Mouse (Mus musculus) monocyte, adult 2 months (primary cell): Measurements from ENCODE around the gene Grid2.

Experiments used
- DNase-seq, 2 experiments: peaks; one replicate each; pipeline ENCODE4 v3.0.0; 2022; ENCODE audit warnings: low spot score in 2 of 2, low read depth in 1 of 2

The Grid2 gene

DNA sequence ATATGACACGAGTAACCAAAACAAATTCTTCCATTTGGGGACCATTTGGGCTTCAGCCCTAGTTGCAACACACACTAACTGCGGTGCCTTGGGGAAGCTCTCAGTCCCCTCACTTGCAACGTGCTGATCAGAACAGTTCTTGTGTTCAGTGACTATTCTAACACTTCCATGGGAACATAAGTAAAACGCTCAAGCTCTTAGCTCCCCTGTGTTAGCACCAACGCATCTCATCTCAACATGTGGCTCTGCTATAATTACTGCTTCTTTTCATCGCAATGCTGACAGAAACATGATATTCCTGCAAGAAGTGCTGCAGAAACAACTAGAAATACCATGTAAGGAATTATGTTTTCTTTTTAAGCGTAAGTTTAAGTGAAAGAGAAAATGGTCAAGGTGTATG is 1340.6 kb downstream of the Grid2 start:
- no peak for DNase-seq

DNA sequence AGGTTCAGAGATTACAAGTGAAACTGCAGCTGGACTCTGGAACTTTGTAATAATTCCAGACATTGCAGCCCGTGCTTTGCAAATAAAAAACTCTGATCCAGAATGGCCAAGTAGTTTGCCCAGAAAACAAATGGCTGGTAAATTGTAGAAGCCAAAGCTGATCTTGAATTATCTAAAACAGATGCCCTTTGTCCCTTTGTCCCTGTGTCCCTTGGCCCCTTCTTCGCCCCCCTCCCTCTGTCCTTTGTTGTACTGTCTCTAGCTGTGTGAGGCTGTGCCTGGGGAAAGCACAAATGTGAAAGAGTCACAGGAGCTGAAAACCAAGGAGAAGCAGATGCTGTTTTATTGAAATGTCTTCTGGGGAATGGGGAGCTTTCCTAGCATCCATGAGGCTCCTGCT is 1341.2 kb downstream of the Grid2 start:
- DNase-seq, result no peak

DNA sequence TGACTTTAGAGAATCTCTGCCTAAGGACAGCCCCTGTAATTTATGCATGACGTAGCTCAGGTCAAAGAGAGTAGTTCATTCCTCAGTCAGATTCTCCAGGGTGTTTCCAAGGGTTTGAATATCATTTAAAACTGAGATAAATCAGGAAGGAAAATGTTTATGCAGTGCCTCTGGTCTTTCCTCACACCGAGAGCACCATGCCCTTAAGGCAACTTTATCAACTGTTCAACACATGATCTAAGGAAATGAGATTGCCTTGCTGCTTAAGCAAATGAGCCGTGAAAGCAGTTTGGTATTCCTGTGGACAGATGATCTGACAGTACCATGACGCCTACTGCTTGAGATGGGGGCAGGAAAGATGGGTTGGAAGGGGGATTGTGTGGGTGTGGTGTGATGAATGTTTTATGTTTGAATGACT is 1342.5 kb downstream of the Grid2 start:
- DNase-seq, result no peak

DNA sequence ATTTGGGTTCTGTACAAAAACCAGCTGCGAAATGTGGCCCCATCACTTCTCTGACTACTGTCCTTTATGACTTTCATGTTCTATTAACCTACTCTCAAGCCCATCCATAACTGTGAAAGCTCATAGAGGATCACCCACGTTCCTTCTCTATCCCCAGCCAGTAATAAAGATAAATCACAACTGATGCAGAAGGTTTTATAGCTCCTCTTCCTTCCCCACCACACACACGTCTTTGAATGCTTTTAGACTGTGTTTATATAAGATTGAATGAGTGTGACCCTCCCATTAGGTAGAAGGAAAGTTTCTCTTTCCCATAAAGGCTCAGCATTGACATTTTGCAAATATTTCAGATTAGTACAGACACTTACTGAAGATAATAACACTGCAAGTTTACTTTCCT is 1350.1 kb downstream of the Grid2 start:
- DNase-seq, result no peak

DNA sequence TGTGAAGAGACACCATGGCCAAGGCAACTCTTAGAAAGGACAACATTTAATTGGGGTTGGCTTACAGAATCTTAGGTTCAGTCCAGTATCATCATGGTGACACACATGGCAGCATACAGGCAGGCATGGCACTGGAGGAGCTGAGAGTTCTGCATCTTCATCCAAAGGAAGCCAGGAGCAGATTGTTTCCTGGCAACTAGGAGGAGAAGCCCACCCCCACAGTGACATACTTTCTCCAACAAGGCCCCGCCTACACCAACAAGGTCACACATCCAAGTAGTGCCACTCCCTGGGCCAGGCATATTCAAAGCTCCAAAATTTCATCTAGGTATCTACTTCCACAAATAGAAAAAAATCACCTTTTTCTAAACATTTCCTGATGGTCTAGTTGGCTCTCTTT is 1351.4 kb downstream of the Grid2 start:
- no peak for DNase-seq

DNA sequence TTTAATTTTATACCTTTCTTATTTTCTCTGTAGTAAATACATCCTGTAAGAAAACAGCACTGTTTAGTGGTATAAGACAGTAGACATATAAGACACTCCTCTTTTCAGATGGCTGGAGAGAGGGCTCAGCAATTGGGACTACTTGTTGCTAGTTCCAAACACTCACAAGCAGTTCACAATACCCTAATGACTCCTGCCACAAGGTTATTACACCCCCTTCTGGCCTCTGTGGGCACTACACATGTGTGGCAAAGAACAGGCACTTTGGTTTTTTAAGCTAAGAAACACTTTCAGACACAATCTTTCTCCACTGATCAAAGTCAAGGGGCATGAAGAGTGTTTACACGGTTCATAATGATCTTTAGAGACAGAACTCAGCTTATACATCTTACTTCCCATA is 1352.3 kb downstream of the Grid2 start:
- no peak for DNase-seq

DNA sequence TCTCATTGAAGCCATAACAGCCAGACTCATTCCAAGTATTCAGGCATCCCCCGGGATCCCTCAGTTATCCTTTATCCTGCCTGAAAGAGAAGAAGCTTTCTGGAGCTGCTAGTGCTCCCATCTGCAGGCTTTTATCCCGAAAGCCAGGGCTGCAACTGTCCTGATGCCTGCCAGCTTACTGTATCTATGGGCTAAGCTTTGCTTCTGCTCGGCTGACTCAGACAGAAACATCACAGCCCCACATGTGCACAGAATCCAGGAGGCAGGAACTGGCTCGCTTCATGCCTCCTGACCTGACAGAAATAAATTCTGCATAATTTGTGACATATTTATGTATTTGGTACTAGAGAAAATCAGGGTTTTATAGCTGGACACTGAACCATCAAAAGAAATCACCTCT is 1361.2 kb downstream of the Grid2 start:
- DNase-seq, result no peak

DNA sequence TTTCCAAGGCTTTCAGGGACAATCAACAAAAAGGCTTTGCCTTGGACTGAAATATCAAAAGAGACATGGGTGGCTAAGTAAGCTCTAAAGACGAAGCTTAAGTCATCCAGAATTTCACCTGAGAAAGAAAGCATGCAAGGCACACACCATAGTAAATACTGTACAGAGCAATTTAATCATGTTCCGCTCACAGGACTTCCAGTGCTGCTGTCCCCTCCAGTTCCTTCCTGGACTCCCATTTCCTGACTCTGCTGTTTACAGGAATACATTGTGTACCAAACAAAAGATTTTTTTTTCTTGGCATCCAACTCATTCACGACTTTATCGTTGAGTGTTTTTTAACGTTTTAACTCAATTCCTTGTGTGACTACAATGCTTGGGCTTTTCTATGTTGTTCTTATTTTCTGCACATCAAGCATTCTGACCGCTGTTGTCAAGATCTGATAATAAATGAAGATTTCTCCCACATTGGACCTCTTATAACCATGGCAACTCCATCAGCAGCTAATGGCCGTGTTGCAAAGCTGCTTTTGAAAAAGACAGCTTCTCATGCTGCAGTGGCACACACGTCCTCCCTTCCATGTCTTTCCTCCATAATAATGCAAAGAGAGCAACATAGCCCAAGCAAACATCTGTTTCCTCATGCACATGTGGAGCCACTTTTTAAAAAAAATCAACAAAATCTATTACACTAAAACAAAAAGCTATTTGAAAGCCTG is 1361.9 kb downstream of the Grid2 start:
- no peak for DNase-seq

DNA sequence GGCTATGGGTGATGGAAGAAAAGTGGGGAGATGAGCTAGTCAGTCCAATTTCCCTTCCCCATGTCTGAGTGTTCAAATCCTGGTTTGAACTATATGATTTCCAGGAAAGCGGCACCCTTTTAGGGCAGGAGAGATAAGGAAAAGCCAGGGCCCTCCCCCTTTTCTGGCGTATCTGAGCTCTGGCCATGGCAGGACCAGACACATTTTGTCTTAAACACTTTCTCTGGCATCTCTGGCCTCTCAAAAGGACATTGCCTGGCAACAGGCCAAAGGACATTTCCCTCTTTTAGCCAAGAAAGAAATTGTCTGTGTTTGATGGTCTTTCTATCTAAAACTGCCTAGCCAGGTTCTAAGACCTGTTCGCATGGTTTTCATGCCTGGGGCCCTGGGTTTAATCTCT is 1367.7 kb downstream of the Grid2 start:
- DNase-seq, result no peak

DNA sequence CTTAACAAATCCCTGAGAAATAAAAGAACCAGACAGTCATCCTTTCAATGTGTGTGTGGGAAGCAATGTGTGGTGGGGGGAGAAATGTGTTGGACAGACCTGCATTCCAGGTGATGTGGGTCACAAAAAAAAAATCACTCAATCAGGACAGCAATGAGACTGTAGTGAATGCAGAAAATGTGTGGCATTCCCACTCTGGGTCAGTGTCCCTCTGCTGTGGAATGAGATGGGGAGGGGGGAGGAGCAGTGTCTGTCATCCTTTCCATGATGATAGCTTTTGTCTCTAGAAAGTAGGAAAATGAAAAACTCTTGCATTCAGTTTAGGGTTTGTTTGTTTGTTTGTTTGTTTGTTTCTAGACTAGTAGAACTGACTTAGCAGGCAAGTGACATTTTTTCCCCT is 1392.0 kb downstream of the Grid2 start:
- DNase-seq, result no peak

DNA sequence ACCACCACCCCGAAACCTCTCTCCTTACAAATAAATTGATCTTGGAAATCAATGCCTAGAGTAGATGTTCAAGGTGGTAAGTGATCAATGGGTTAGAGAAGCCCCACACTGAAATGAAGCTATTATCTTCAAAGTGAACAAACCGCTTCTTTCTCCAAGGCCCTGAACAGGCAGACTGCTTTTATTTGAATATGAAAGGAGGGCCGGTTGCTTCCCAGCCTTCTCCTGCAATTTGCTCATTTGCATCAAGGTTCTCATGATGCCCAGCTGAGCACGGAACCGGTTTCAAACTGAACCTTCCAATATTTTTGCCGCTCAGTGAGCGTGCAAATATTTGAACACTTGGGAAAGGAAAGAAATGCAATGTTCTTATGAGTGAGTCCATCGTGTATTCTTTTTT is 1392.5 kb downstream of the Grid2 start:
- DNase-seq, result no peak

DNA sequence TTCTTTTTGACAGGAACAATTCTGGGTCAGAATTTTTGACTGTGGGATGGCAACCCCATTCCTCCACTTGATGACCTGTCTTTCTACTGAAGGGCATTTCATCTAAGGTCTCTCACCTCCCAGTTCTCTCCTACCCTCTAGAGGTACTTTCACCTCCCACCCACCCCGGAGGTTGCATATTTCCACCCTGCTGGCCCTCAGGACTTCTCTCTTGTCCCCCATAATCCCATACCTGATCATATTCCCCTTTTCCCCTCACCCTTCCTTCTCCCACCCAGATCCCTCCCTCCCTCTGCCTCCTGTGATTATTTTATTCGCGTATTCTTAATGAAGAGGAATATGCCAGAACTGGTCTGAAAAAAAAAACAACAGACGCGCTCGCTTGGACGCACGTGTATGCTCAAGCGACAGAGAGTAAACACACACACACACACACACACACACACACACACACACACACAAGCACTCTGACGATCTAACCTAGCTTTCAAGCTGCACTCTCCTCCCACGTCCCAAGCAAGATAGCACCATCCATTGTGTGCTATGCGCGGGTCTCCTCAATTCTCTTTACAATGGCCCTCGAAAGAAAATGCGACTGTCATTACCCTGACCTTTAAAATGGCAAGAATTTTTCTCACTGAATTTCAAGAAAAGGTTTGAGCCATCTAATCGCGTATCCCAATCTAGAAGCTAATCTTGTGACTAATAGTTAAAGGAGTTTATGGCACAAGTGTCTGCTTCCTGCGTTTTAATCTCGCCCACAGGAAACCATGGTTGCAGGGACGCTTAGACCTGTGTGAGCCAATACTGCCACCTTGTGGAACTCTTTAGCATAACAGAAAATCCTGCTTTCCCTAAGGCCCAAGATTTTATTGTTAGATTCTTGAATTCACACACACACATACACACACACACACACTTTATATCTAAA is 1393.9 kb downstream of the Grid2 start:
- no peak for DNase-seq

DNA sequence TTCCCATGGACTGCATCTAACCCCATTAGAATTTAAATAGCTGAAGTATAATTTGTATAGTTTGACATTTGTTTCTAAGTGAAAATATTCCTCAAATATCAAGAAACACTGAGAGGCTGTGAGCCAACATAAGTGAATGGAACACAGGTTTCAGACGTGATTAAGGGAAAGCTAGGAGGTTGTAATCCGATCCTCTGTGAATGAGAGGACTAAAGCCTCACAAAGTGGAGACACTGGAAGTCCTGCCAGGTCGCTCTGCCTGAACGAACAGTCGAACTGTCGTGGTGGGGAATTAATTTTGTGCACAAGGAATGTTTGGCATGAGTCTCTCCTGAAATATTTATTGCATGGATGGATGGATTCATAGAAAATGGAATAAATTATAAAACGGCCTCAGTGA is 1395.1 kb downstream of the Grid2 start:
- no peak for DNase-seq

DNA sequence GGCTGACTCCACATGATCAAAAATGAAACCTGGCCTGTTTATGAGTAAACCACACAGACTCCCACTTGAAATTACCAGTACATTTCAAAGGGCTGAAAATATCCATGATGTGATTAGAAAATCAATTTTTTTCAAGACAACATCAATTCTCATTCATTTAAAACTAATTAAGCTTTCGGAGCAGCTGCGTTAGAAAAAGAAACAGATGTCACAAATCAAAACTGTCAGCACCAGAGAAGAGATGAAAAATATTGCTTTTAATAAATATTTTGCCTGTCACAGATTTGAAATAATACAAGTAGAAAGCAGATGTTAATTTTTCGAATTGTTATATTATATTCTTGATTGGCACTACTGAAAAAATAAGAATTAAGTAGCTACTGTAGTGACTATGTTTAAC is 1415.3 kb downstream of the Grid2 start:
- no peak for DNase-seq

DNA sequence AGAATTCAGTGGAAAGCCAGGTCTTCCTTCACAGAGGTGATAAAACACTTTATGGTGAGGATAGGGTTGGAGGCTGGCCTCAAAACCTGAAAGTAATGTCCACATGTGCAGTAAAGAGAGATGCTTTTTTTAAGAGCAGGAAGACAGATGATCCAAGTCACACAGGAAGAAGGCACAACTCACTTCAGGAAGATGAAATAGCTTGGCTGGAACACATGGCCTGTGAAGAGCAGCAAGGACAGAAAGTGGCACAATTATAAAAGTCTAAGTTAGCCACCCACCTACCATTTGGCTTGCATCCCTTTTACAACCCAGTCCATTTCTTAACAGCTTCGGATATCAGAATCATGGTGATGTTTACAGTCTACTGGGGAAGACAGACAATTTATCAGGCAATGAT is 1423.1 kb downstream of the Grid2 start:
- DNase-seq, result no peak

DNA sequence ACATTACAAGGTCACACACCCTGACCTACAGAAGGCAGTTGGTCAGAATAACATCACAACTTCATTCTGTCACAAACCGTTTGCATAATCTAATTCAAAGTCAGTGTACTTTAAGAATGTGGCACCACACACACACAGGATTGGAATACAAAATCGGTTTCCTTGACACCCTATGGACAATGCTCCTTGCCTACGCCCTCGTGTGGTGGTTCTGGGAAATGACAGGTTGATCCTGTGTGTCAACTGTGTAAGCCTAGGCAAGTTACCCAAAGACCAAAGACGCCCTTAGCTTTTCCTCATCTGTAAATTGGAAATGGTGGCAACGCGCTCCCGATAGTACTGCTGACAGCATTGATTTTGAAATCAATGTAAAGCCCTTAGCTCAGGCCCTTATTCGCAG is 1428.3 kb downstream of the Grid2 start:
- no peak for DNase-seq

DNA sequence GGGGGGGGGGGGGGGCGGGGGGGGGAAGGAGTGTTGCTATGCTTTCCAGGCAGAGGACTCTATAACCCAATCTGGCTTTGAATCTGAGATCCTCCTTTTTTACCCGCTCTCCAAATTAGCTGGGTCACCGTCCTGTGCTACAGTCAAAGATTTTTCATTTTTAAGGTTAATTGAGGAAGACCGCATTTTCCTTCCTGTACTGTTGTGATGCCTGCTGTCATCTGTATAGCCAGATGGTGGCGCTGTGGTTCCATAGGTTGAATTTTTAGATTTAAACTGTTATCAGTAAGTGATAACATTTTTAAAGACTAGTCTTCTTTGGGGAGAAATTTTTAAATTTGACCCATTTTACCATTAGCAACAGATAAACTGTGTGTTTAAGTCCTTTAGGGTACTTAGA is 1429.3 kb downstream of the Grid2 start:
- no peak for DNase-seq

DNA sequence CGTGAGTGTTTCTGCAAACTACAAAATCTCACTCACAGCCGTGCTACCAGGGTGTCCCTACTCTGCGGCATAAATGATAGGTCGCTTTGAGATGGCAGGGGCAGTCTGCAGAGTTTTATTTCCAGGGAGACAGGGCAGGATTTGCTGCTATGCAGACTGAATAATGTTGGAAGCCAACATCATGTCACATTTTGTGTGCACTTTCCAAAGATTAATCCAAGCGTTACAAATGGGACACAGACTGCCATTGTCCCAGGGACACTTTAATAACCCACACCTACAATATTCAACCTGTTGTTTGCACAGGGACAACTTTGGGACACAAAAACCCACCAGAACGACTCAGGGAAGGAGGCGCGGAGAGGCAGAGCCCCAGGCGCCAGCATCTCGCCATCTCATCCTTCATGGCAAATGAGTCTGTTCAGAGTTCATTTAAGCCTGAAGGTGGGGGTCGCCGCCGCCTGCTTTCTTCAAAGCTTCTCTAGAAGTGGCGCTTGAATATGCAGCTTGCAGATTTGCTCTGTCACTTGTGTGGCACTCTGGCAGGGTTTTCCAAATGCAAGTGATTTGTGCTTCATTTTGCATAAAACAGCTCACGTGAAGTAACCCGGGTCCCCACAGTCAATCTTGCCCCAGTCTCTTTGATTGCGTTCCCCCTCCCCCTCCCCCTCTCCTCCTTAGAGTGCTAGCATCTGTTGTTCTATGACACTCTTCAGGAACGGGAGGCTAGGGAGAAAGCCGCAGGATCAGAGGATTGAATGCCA is 1432.7 kb downstream of the Grid2 start:
- DNase-seq, result no peak

DNA sequence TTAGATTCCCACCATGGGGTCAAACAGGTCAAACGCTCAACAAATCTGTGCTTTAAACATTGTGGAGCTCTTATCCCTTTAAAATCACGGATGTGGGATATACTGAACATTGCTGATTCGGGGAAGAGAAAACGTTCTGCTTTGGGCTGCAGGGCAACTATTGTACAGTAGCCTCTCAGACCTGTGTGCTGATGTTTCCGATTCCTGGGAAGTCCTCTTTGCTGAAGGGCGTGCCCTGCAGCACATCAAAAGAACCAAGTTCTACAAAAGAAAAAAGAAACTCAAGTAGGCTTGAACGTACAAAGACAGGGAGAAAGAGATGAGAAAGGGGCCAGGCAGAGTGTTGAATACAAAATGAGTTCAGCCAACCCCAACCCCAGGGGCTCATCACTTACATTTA is 1439.0 kb downstream of the Grid2 start:
- DNase-seq, result no peak

DNA sequence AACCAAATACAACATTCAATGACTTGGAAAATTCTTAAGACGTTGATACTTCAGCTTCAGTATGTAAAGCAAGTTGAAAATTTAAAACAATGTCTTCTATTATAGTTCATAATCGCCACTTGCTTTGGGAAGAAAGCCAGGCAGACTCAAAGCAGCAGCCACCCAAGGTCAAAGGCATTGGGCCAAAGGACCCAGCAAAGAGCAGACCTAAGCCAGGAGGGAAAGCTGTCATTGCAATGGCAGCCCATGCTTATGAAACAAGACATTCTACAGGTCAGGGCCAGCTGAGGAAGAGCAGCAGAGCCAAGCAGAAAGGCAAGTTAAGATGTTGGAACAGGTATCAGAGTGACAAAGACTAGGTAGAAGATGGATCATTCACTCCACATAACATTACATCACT is 1448.0 kb downstream of the Grid2 start:
- no peak for DNase-seq

DNA sequence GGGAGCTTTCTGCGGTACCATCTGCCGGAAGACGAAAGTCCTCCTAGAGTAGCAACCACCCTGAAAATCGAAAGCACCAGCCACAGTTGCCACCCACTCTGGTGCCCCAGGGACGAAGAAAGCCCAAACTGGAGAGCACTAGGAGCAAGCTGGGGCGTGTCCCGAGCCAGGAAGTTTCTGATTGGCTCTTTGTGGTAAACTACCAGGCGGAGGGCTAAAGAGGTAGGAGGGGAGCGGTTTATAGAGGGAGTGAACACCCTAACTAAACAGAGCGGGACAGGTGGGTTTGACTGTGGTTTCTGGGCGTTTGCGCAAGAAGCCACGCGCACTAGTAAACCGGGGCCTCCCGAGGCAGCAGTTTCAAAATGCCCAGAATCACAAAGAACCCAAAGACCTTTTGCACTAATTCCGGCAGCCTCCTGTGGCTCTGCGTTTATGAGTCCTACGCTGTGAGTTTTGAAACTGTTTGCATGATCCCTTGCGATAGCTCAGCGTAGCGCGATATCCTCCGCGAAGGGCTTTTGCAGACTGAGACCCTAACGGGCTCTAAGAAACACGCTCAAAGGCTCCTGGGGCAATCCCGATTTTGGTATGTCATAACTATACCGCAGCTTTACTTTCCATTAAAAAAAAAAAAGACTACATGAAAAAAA is 1472.2 kb downstream of the Grid2 start:
- DNase-seq, result no peak
